Mouse (Mus musculus) fibroblast of lung, adult 2 months (primary cell): ENCODE results near the gene Ankrd42.

ENCODE experiments used
- DNase-seq: peaks from one replicate; pipeline ENCODE4 v3.0.0-alpha.2; 2011; ENCODE audit warnings: low read depth

The Ankrd42 gene

GRCm38 (mm10) chr7:92566775-92567174 lies 70.2 kb downstream of the Ankrd42 start:
- DNase-seq = no peak

DNA sequence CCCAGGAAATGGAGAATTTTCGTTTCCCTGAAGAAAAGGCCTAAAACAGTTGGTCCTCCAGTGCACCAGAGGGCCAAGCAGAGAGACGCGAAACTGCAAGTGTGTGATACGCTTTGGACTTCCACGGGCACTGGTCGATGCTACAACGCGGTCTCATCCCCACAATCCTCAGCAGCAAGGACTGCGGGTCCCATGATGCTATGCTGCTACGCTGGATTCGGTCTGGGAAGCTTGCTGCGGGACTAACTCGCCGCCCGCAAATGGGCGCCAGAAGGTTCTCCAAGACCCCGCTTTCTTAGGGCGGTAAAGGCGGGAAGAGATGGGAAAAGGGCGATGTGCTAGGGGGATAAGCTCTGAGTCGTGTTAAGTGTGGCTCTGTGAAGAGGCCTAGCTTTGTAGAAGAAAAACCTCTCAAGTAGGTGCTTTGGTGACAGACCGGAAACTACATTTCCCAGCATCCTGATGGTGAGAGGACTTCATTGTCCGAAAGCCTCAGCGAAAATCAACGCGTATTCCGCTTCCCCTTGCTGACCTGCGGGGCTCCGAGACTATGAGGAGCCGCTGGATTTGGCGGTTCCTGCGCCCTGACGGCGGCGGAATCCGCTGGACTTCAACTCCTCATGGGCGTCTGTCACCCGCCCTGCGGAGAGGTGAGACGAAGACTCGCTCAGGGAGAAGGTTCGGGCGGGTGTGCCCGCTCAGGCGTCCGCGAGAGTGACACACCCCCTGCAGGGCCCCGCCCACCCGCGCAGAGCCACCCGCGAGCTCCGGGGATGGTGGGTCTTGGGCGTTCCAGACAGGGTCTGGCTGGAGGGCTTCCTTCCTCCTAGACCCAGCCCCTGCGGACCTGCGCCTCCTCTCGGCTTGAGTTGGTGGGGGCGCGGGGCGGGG lies 75.7 kb downstream of the Ankrd42 start, which contains the start of gene Ccdc90b:
TSS of gene Ccdc90b (plus strand) at position 164 of the 891 bp plus-strand sequence.
- peak; percentile 90 for DNase-seq

DNA sequence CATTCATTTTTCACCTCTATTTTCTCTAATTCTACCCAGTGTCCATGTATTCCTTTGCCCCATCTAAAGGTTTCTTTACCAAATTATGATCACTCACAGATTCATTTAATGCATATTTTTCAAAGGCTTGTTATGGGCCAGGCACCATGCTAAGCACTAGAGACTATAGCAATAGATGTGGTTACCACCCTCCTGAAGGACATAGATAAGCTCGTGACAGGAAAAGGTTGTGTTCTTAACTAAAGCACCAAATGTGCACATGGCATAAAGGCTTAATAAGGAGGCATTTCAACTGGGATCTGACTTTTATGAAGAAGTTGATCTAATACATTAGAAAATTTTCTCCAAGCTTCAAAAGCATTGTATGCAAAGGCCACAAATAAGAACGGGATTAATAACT lies 78.2 kb downstream of the Ankrd42 start:
- no peak for DNase-seq

DNA sequence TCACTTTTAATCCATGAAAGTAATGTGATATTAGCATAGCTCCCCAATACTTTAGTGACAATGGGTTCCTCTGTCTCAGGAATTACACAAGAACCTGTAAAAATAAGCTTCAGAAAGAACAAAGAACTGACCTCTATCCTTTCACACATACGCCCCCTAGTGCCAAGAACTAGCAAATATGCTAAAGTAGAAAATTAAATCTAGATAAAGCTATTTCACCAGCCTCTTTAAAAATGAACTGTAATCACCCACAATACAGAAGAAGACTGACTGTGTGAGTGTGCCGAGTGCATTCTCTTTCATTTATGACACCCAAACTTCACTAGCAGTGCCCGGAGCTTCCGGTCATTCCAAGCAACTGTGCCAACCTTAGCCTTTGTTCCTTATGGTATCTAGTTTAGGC lies 86.0 kb downstream of the Ankrd42 start:
- no peak for DNase-seq

DNA sequence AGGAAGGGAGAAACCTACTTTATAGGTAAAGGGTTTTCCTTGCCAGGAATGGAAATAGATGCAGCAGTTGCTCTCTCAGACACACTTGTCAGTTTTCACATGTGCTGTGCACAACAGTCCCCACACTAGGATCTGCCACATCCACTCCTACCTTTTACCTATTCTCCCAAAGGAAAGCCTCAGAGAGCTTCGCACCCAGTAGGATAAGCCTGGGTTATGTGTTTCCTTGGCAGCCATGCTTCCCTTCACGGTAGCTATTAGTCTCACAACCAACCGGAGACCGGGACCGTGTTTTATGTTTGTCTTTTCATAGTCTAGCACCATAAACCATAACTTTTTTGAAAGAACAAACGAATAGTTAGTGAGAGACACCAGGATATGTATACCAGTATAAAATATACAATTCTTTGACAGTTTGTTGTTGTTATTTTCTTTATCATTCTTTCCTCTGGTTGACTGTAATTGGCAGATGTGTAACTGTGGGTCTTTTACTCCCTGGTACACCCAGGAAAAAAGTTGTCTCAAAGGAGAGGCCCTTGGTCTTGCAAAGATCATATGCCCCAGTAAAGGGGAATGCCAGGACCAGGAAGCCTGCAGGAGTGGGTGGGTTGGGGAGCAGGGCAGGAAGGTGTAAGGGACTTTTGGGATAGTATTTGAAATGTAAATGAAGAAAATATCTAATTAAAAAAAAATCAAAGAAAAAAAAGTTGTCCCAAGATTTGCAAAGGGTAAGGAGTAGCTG lies 86.5 kb downstream of the Ankrd42 start:
- no peak for DNase-seq

DNA sequence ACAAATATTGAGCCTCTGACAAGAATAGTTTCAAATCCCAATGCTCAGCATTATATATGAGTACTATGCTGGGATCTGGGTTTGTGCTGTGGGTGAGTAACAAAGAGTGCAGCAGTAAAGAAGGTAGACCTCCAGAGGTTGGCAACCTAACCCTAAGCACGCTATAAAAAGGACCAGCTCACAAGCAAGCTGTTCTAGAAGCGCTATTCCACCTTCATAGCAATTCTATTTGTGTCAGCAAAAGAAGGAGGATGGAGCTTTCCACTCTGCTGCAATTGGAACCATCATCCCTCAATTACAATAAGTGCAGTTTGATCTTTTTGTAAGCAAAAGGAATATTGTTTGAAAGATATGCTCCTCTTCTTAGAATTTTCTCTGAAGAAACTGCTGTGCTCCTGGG lies 90.2 kb downstream of the Ankrd42 start:
- DNase-seq = no peak

- no peak for DNase-seq
Observed at GRCm38 (mm10) chr7:92532351-92533036, 104.4 kb downstream of the Ankrd42 start.
